Mouse (Mus musculus) CD4-positive helper T cell, adult 2 months (primary cell): ENCODE results near the gene Spns2.

Experiments
- DNase-seq: peaks from one replicate; pipeline ENCODE4 v3.0.0-alpha.2; 2012; ENCODE audit warnings: low read depth, missing footprints, low spot score

Spns2 gene

GRCm38 (mm10) chr11:72489881-72490301 lies at the start of gene Spns2:
Gene Spns2, minus strand, starts transcription at chr11:72489904.
- DNase-seq, result peak; percentile 51

- no peak for DNase-seq
These were observed 49.1 kb upstream of the Spns2 start for GRCm38 (mm10) chr11:72538811-72539210.

- no peak for DNase-seq
These were observed 48.5 kb upstream of the Spns2 start for GRCm38 (mm10) chr11:72538037-72538755.

GRCm38 (mm10) chr11:72537503-72537902 lies 47.8 kb upstream of the Spns2 start:
- DNase-seq, result no peak

GRCm38 (mm10) chr11:72535519-72535918 lies 45.8 kb upstream of the Spns2 start:
- peak; percentile 10 for DNase-seq

- DNase-seq, result no peak
These were observed 43.2 kb upstream of the Spns2 start for GRCm38 (mm10) chr11:72532890-72533289.

GRCm38 (mm10) chr11:72531632-72532031 lies 41.9 kb upstream of the Spns2 start:
- DNase-seq, result no peak

GRCm38 (mm10) chr11:72531144-72531543 lies 41.4 kb upstream of the Spns2 start:
- no peak for DNase-seq

GRCm38 (mm10) chr11:72526190-72526589 lies 36.5 kb upstream of the Spns2 start:
- DNase-seq, result no peak

GRCm38 (mm10) chr11:72523711-72524110 lies 34.0 kb upstream of the Spns2 start:
- no peak for DNase-seq

- no peak for DNase-seq
These were observed 32.9 kb upstream of the Spns2 start for GRCm38 (mm10) chr11:72522616-72523041.

GRCm38 (mm10) chr11:72521598-72522541 lies 32.2 kb upstream of the Spns2 start:
- no peak for DNase-seq

GRCm38 (mm10) chr11:72519895-72520294 lies 30.2 kb upstream of the Spns2 start:
- DNase-seq, result no peak

- DNase-seq, result no peak
These were observed 29.5 kb upstream of the Spns2 start for GRCm38 (mm10) chr11:72519189-72519588.

- no peak for DNase-seq
These were observed 28.7 kb upstream of the Spns2 start for GRCm38 (mm10) chr11:72518449-72518848.

- no peak for DNase-seq
These were observed 25.3 kb upstream of the Spns2 start for GRCm38 (mm10) chr11:72514967-72515366.

- no peak for DNase-seq
These were observed 18.9 kb upstream of the Spns2 start for GRCm38 (mm10) chr11:72508651-72509050.

- no peak for DNase-seq
These were observed 17.9 kb upstream of the Spns2 start for GRCm38 (mm10) chr11:72507651-72508050.

- DNase-seq, result no peak
These were observed 14.5 kb upstream of the Spns2 start for GRCm38 (mm10) chr11:72504016-72504797.

GRCm38 (mm10) chr11:72503501-72503921 lies 13.8 kb upstream of the Spns2 start:
- DNase-seq, result no peak

- no peak for DNase-seq
These were observed 12.5 kb upstream of the Spns2 start for GRCm38 (mm10) chr11:72502236-72502635.
